Mouse (Mus musculus) hindbrain, embryonic 12.5 days (tissue): Measurements from ENCODE around the gene Ncf2. TPM values are rescaled to one million over a fixed set of nuclear protein-coding genes. Genes with fewer than 3 reads are reported as not detected.

ENCODE experiments used
- ATAC-seq: fragments of 200-750 bp; cut with Nextera tagmentation; 2 replicates; pipeline ENCODE4 v1.8.0; 2017; ENCODE audit warnings: moderate TSS enrichment; ENCODE audit not compliant: low FRiP score
- H3K27ac ChIP-seq: fragments of 300-500 bp; sonication (generic); 2 replicates; pipeline ENCODE4 v1.5.1; 2016; ENCODE audit warnings: mild to moderate bottlenecking
- H3K27me3 ChIP-seq: fragments of 300-500 bp; sonication (generic); 2 replicates; pipeline ENCODE4 v1.6.1; 2016; ENCODE audit warnings: mild to moderate bottlenecking
- H3K36me3 ChIP-seq: fragments of 300-500 bp; sonication (generic); 2 replicates; pipeline ENCODE4 v1.6.1; 2016; ENCODE audit warnings: mild to moderate bottlenecking
- H3K4me1 ChIP-seq: fragments of 300-500 bp; sonication (generic); 2 replicates; pipeline ENCODE4 v1.6.1; 2016
- H3K4me2 ChIP-seq: fragments of 300-500 bp; sonication (generic); replicated peaks from 2 replicates; pipeline ENCODE4 v1.6.1; 2016; ENCODE audit warnings: mild to moderate bottlenecking
- H3K4me3 ChIP-seq: fragments of 300-500 bp; sonication (generic); 2 replicates; pipeline ENCODE4 v1.5.1; 2016; ENCODE audit warnings: mild to moderate bottlenecking
- H3K9ac ChIP-seq: fragments of 300-500 bp; sonication (generic); 2 replicates; pipeline ENCODE4 v1.6.1; 2016; ENCODE audit warnings: mild to moderate bottlenecking, moderate library complexity
- H3K9me3 ChIP-seq: fragments of 300-500 bp; sonication (generic); replicated peaks from 2 replicates; pipeline ENCODE4 v1.6.1; 2016; ENCODE audit warnings: mild to moderate bottlenecking
- WGBS: fragments of 180-500 bp; shearing (Covaris S2); methylation state at CpG from one replicate; pipeline ENCODE4 v1.1.7; 2016; 5-methylcytosine and 5-hydroxymethylcytosine counted together
- polyA plus RNA-seq: library from polyadenylated mRNA; unstranded; fragments of >200 nt; fragmentation: Nextera tagmentation; extraction: Ambion mirVana; gene quantifications from 2 replicates; pipeline ENCODE4 v1.2.1, GENCODE M21; 2016

Ncf2 gene
- polyA plus RNA-seq, 1 experiment from 2014 or later: 2.3 TPM

- H3K27me3 ChIP-seq: no peaks in the 10 kb centered on the region
- peaks cover 79% of the 10 kb centered on the region for H3K36me3 ChIP-seq
- no peak overlapping the region for H3K9ac ChIP-seq
- no peaks in the 10 kb centered on the region for H3K9me3 ChIP-seq
- 97% methylated on average over 1 of the region's 1 CpGs for WGBS
- H3K4me1 ChIP-seq: no peaks in the 10 kb centered on the region
- H3K4me3 ChIP-seq: no peak overlapping the region
- no peak overlapping the region for H3K27ac ChIP-seq
- no peak overlapping the region for H3K4me2 ChIP-seq
- no peak for ATAC-seq
Observed at GRCm38 (mm10) chr1:152844634-152845033, 44.6 kb downstream of the Ncf2 start.

GRCm38 (mm10) chr1:152845211-152845730 lies 45.3 kb downstream of the Ncf2 start:
- H3K27ac ChIP-seq: no peak overlapping the region
- no peak overlapping the region for H3K9ac ChIP-seq
- no peaks in the 10 kb centered on the region for H3K4me1 ChIP-seq
- H3K4me2 ChIP-seq: no peak overlapping the region
- WGBS: 81% methylated on average over 3 of the region's 3 CpGs
- no peak for ATAC-seq
- no peak overlapping the region for H3K4me3 ChIP-seq
- H3K27me3 ChIP-seq: no peaks in the 10 kb centered on the region
- no peaks in the 10 kb centered on the region for H3K9me3 ChIP-seq
- H3K36me3 ChIP-seq: peaks cover 74% of the 10 kb centered on the region

- H3K9ac ChIP-seq: no peak overlapping the region
- no peak overlapping the region for H3K4me2 ChIP-seq
- H3K9me3 ChIP-seq: no peaks in the 10 kb centered on the region
- peaks cover 75% of the 10 kb centered on the region for H3K36me3 ChIP-seq
- WGBS: 97% methylated on average over 2 of the region's 2 CpGs
- H3K27ac ChIP-seq: no peak overlapping the region
- no peaks in the 10 kb centered on the region for H3K4me1 ChIP-seq
- no peak overlapping the region for H3K4me3 ChIP-seq
- no peaks in the 10 kb centered on the region for H3K27me3 ChIP-seq
- no peak for ATAC-seq
Observed at GRCm38 (mm10) chr1:152846856-152847255, 46.9 kb downstream of the Ncf2 start.

GRCm38 (mm10) chr1:152869901-152870300 lies 69.9 kb downstream of the Ncf2 start:
- H3K36me3 ChIP-seq: peaks cover 30% of the 10 kb centered on the region
- H3K4me2 ChIP-seq: no peak overlapping the region
- ATAC-seq: no peak
- H3K9ac ChIP-seq: no peak overlapping the region
- WGBS: 93% methylated on average over 6 of the region's 6 CpGs
- H3K9me3 ChIP-seq: no peaks in the 10 kb centered on the region
- H3K27ac ChIP-seq: no peak overlapping the region
- no peak overlapping the region for H3K4me3 ChIP-seq
- no peaks in the 10 kb centered on the region for H3K27me3 ChIP-seq
- peaks cover 3% of the 10 kb centered on the region; the same call in 1 of the 2 replicates for H3K4me1 ChIP-seq

GRCm38 (mm10) chr1:152871031-152871430 lies 71.0 kb downstream of the Ncf2 start:
- H3K9me3 ChIP-seq: no peaks in the 10 kb centered on the region
- H3K36me3 ChIP-seq: peaks cover 21% of the 10 kb centered on the region
- WGBS: 78% methylated on average over 3 of the region's 3 CpGs
- no peak for ATAC-seq
- H3K4me2 ChIP-seq: no peak overlapping the region
- no peak overlapping the region for H3K9ac ChIP-seq
- H3K4me1 ChIP-seq: peaks cover 3% of the 10 kb centered on the region; the same call in 1 of the 2 replicates
- H3K27ac ChIP-seq: no peak overlapping the region
- H3K27me3 ChIP-seq: no peaks in the 10 kb centered on the region
- H3K4me3 ChIP-seq: no peak overlapping the region

Other genes with a start within 250 kb of the Ncf2 start
- gene Apobec4, start 49.6 kb upstream of the Ncf2 start, polyA plus RNA-seq: not detected in 2 replicates
- 23.9 and 24.7 TPM in 2 replicates for gene Rgl1, start 33.8 kb upstream of the Ncf2 start, polyA plus RNA-seq
- gene Arpc5, start 33.7 kb upstream of the Ncf2 start, polyA plus RNA-seq: 310 and 335 TPM in 2 replicates
- gene Smg7, start 102.5 kb downstream of the Ncf2 start, polyA plus RNA-seq: 40.8 and 42.4 TPM in 2 replicates
- 37.7 and 39.7 TPM in 2 replicates for gene Nmnat2, start 154.8 kb downstream of the Ncf2 start, polyA plus RNA-seq